14 mouse cellular contexts compared by ENCODE assay signal in genomic region chr1:187098285-187098684, GRCm38 (mm10).
"Had no signal": no experiment of that assay in that cellular context is flagged by ENCODE, and none has a peak within 500 bp of the region (broad histone marks: within the 10 kb centered on the region; RNA-seq: fewer than 3 reads in every experiment).

No protein-coding gene starts in this region.

- H3K4me1 ChIP-seq: kidney, embryonic 15.5 days; limb, embryonic 15.5 days; liver, embryonic 12.5 days; midbrain, embryonic 10.5 days; neural tube, embryonic 12.5 days had no signal

- DNase-seq: kidney, postnatal 14 days; lung, embryonic 14.5 days; midbrain, embryonic 14.5 days; retina, postnatal 1 day; right cerebral cortex, postnatal 4 days; spleen, adult 18-20 months; thymus, adult 18-20 months; thymus, postnatal 14 days had no signal

- ATAC-seq: liver, embryonic 12.5 days had no signal

- H3K36me3 ChIP-seq: kidney, embryonic 15.5 days; limb, embryonic 15.5 days; liver, embryonic 12.5 days; midbrain, embryonic 10.5 days; neural tube, embryonic 12.5 days had no signal

- H3K4me3 ChIP-seq: kidney, embryonic 15.5 days; limb, embryonic 15.5 days; liver, embryonic 12.5 days; midbrain, embryonic 10.5 days; myocyte; neural tube, embryonic 12.5 days had no signal

- H3K27ac ChIP-seq: kidney, embryonic 15.5 days; limb, embryonic 15.5 days; liver, embryonic 12.5 days; midbrain, embryonic 10.5 days; neural tube, embryonic 12.5 days had no signal

- H3K4me2 ChIP-seq: kidney, embryonic 15.5 days; limb, embryonic 15.5 days; liver, embryonic 12.5 days; lung, embryonic 14.5 days; neural tube, embryonic 12.5 days had no signal

- H3K9me3 ChIP-seq: kidney, embryonic 15.5 days; limb, embryonic 15.5 days; liver, embryonic 12.5 days; midbrain, embryonic 10.5 days; neural tube, embryonic 12.5 days had no signal

- H3K27me3 ChIP-seq: kidney, embryonic 15.5 days; limb, embryonic 15.5 days; liver, embryonic 12.5 days; neural tube, embryonic 12.5 days had no signal

- H3K9ac ChIP-seq: kidney, embryonic 15.5 days; limb, embryonic 15.5 days; liver, embryonic 12.5 days; lung, embryonic 14.5 days; neural tube, embryonic 12.5 days had no signal
